Mouse (Mus musculus) left cerebral cortex, adult 9 months (tissue): ENCODE data around the gene Trim75.
A peak's percentile ranks its signal among the peaks of the same experiment; 100 is the strongest.
"Not testable (repeated sequence)": the region's sequence is repeated elsewhere in the genome, so short reads cannot be mapped to it uniquely, and the experiment has no call there.

Experiments
- DNase-seq, 2 experiments: peaks; one replicate each; pipeline ENCODE4 v3.0.0; 2022; ENCODE audit warnings: low spot score in 2 of 2

The Trim75 gene

GRCm38 (mm10) chr8:64987731-64988130 lies at the start of gene Trim75:
Gene Trim75, minus strand, starts transcription at chr8:64987831.
- DNase-seq: no peak

- DNase-seq: peak in 1 of 2 experiments; percentile 2
Measured at GRCm38 (mm10) chr8:65037117-65037533, 49.5 kb upstream of the Trim75 start, which contains the start of gene Apela. Gene Apela, minus strand, starts transcription at chr8:65037336.

- DNase-seq: no peak
Measured at GRCm38 (mm10) chr8:65034136-65034535, 46.5 kb upstream of the Trim75 start.

- no peak for DNase-seq
Measured at GRCm38 (mm10) chr8:65033056-65033455, 45.4 kb upstream of the Trim75 start.

GRCm38 (mm10) chr8:65032107-65032506 lies 44.5 kb upstream of the Trim75 start:
- DNase-seq: no peak

GRCm38 (mm10) chr8:65030735-65031485 lies 43.3 kb upstream of the Trim75 start:
- DNase-seq: no peak

- DNase-seq: no peak
Measured at GRCm38 (mm10) chr8:65029776-65030175, 42.1 kb upstream of the Trim75 start.

- DNase-seq: no peak
Measured at GRCm38 (mm10) chr8:65028959-65029686, 41.5 kb upstream of the Trim75 start.

GRCm38 (mm10) chr8:65022485-65022884 lies 34.9 kb upstream of the Trim75 start:
- DNase-seq: peak in 1 of 2 experiments; percentile 75

GRCm38 (mm10) chr8:65018423-65018822 lies 30.8 kb upstream of the Trim75 start, which contains the start of the genes Trim61 and Trim60:
Gene Trim61, minus strand, starts transcription at chr8:65018523.
Gene Trim60, minus strand, starts transcription at chr8:65018584.
- DNase-seq: no peak

GRCm38 (mm10) chr8:65007616-65008015 lies 20.0 kb upstream of the Trim75 start:
- DNase-seq: not testable (repeated sequence)

- DNase-seq: no peak
Measured at GRCm38 (mm10) chr8:64998806-64999365, 11.3 kb upstream of the Trim75 start.

GRCm38 (mm10) chr8:64983150-64983897 lies 4.3 kb downstream of the Trim75 start:
- no peak for DNase-seq

- DNase-seq: no peak
Measured at GRCm38 (mm10) chr8:64962836-64963235, 24.8 kb downstream of the Trim75 start.

- no peak for DNase-seq
Measured at GRCm38 (mm10) chr8:64959025-64959424, 28.6 kb downstream of the Trim75 start.

GRCm38 (mm10) chr8:64952101-64952500 lies 35.5 kb downstream of the Trim75 start:
- DNase-seq: no peak

GRCm38 (mm10) chr8:64948371-64948770 lies 39.3 kb downstream of the Trim75 start:
- no peak for DNase-seq

GRCm38 (mm10) chr8:64947698-64948034 lies 40.0 kb downstream of the Trim75 start:
- DNase-seq: no peak

- DNase-seq: peak; percentile 86 to 94
Measured at GRCm38 (mm10) chr8:64946820-64947697, 40.6 kb downstream of the Trim75 start, which contains the start of gene Tmem192. Gene Tmem192, plus strand, starts transcription at chr8:64947185.

GRCm38 (mm10) chr8:64946441-64946819 lies 41.2 kb downstream of the Trim75 start:
- DNase-seq: no peak

- no peak for DNase-seq
Measured at GRCm38 (mm10) chr8:64945606-64946005, 42.0 kb downstream of the Trim75 start.
